Mouse (Mus musculus) R1 (cell line): Measurements from ENCODE around the gene Sgcg.

Source experiments
- DNase-seq: peaks from one replicate; pipeline ENCODE4 v3.0.0-alpha.2; 2018; ENCODE audit warnings: low read depth, low spot score

Gene Sgcg

GRCm38 (mm10) chr14:61232016-61232568, 26.2 kb downstream of the Sgcg start:
- DNase-seq, result no peak

GRCm38 (mm10) chr14:61230179-61230578, 28.1 kb downstream of the Sgcg start:
- DNase-seq, result no peak

- DNase-seq, result no peak
These were observed 28.5 kb downstream of the Sgcg start for GRCm38 (mm10) chr14:61229763-61230162.

GRCm38 (mm10) chr14:61226151-61226550, 32.1 kb downstream of the Sgcg start:
- peak; percentile 53 for DNase-seq

- no peak for DNase-seq
These were observed 33.8 kb downstream of the Sgcg start for GRCm38 (mm10) chr14:61224387-61225077.

GRCm38 (mm10) chr14:61223740-61224139, 34.5 kb downstream of the Sgcg start:
- DNase-seq, result no peak

- DNase-seq, result no peak
These were observed 35.8 kb downstream of the Sgcg start for GRCm38 (mm10) chr14:61222506-61222905.

GRCm38 (mm10) chr14:61221166-61221565, 37.1 kb downstream of the Sgcg start:
- DNase-seq, result no peak

- no peak for DNase-seq
These were observed 46.5 kb downstream of the Sgcg start for GRCm38 (mm10) chr14:61211754-61212153.

- no peak for DNase-seq
These were observed 48.2 kb downstream of the Sgcg start for GRCm38 (mm10) chr14:61210111-61210510.

- DNase-seq, result no peak
These were observed 63.9 kb downstream of the Sgcg start for GRCm38 (mm10) chr14:61194416-61194815.

- peak; percentile 10 for DNase-seq
These were observed 66.0 kb downstream of the Sgcg start for GRCm38 (mm10) chr14:61192326-61192725.

GRCm38 (mm10) chr14:61191904-61192303, 66.4 kb downstream of the Sgcg start:
- DNase-seq, result no peak

- peak; percentile 77 for DNase-seq
These were observed 85.1 kb downstream of the Sgcg start for GRCm38 (mm10) chr14:61173229-61173628.

- DNase-seq, result peak; percentile 99
These were observed 85.6 kb downstream of the Sgcg start for GRCm38 (mm10) chr14:61172548-61173158.

GRCm38 (mm10) chr14:61171261-61171970, 86.9 kb downstream of the Sgcg start:
- DNase-seq, result no peak
